Mouse (Mus musculus) thymus, postnatal 36 days (tissue): ENCODE measurements around the gene Ccdc60.
"Not testable (repeated sequence)": the region's sequence is repeated elsewhere in the genome, so short reads cannot be mapped to it uniquely, and the experiment has no call there.

Experiments
- DNase-seq, 2 experiments: peaks; one replicate each; pipeline ENCODE4 v3.0.0; 2022; ENCODE audit warnings: mixed read lengths in 2 of 2

Ccdc60 gene

GRCm38 (mm10) chr5:116191596-116191995 is 97.2 kb downstream of the Ccdc60 start:
- no peak for DNase-seq

GRCm38 (mm10) chr5:116189818-116190217 is 99.0 kb downstream of the Ccdc60 start:
- no peak for DNase-seq

GRCm38 (mm10) chr5:116180594-116180993 is 108.2 kb downstream of the Ccdc60 start:
- DNase-seq: no peak

- DNase-seq: no peak
Observed at GRCm38 (mm10) chr5:116171721-116172120, 117.1 kb downstream of the Ccdc60 start.

- no peak for DNase-seq
Observed at GRCm38 (mm10) chr5:116166965-116167364, 121.8 kb downstream of the Ccdc60 start.

- no peak for DNase-seq
Observed at GRCm38 (mm10) chr5:116165203-116165888, 123.4 kb downstream of the Ccdc60 start.

GRCm38 (mm10) chr5:116154811-116155210 is 134.0 kb downstream of the Ccdc60 start:
- no peak for DNase-seq

GRCm38 (mm10) chr5:116146446-116146845 is 142.3 kb downstream of the Ccdc60 start:
- DNase-seq: not testable (repeated sequence)

GRCm38 (mm10) chr5:116144711-116145110 is 144.1 kb downstream of the Ccdc60 start:
- DNase-seq: no peak

GRCm38 (mm10) chr5:116140682-116141081 is 148.1 kb downstream of the Ccdc60 start:
- no peak for DNase-seq

- peak; percentile 64 for DNase-seq
Observed at GRCm38 (mm10) chr5:116123344-116123743, 165.4 kb downstream of the Ccdc60 start.

- peak; percentile 48 to 61 for DNase-seq
Observed at GRCm38 (mm10) chr5:116116567-116116966, 172.2 kb downstream of the Ccdc60 start.

GRCm38 (mm10) chr5:116116110-116116509 is 172.7 kb downstream of the Ccdc60 start:
- DNase-seq: no peak

- no peak for DNase-seq
Observed at GRCm38 (mm10) chr5:116115071-116115834, 173.5 kb downstream of the Ccdc60 start.

- DNase-seq: no peak
Observed at GRCm38 (mm10) chr5:116108651-116109050, 180.1 kb downstream of the Ccdc60 start.

GRCm38 (mm10) chr5:116084231-116084630 is 204.6 kb downstream of the Ccdc60 start:
- DNase-seq: no peak

GRCm38 (mm10) chr5:116083081-116083480 is 205.7 kb downstream of the Ccdc60 start, which contains the start of gene Tmem233:
Gene Tmem233 (minus strand): TSS chr5:116083244.
- no peak for DNase-seq

- DNase-seq: no peak
Observed at GRCm38 (mm10) chr5:116082241-116082900, 206.4 kb downstream of the Ccdc60 start.

GRCm38 (mm10) chr5:116081616-116082015 is 207.2 kb downstream of the Ccdc60 start:
- DNase-seq: no peak

- no peak for DNase-seq
Observed at GRCm38 (mm10) chr5:116080736-116081135, 208.0 kb downstream of the Ccdc60 start.
